Comparison of ENCODE assay signal across 13 mouse cellular contexts in the genomic region with DNA sequence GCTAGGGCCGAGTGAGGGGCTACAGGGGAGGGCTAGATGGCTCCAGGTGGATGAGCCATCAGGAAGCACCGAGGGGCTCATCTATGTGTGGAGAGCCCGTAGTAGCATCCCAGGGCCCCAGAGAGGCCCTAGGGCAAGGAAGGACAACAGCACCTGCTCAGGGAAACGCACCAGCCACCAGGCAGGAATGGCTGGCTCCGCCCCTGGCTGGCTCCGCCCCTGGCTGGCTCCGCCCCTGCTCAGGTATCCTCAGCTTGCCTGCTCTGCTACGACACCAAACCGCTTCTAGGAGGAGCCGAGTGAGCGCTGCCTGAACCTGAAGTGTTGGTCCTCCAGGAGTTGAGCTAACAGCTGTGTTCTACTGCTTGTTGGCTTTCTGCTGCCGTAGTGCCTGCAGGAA. TPM values are rescaled to one million over a fixed set of nuclear protein-coding genes. Genes with fewer than 3 reads are reported as not detected.
DNase-seq lines count a peak whose midpoint lies in the region; ATAC-seq and TF ChIP-seq lines count a peak whose summit lies in the region.
"Had no signal": no experiment of that assay in that cellular context is flagged by ENCODE, and none has a peak within 500 bp of the region (broad histone marks: within the 10 kb centered on the region; RNA-seq: fewer than 3 reads in every experiment).

No protein-coding gene starts in this region.

- no peaks in the 10 kb centered on the region for H3K36me3 ChIP-seq in forebrain, postnatal 0 days (ENCODE audit: insufficient read depth)
- H3K36me3 ChIP-seq in forebrain, embryonic 15.5 days, result no peaks in the 10 kb centered on the region
- H3K36me3 ChIP-seq in intestine, postnatal 0 days (ENCODE audit: control insufficient read depth, insufficient read depth), result no peaks in the 10 kb centered on the region
- H3K36me3 ChIP-seq in limb, embryonic 10.5 days, result no peaks in the 10 kb centered on the region
- no peaks in the 10 kb centered on the region for H3K36me3 ChIP-seq in small intestine, adult 2 months (ENCODE audit: control insufficient read depth, insufficient read depth, low read length)
- no peaks in the 10 kb centered on the region for H3K36me3 ChIP-seq in forebrain, embryonic 12.5 days (replicated peaks)
- H3K36me3 ChIP-seq: heart, embryonic 15.5 days; neural tube, embryonic 13.5 days had no signal

- H3K27me3 ChIP-seq in forebrain, postnatal 0 days (ENCODE audit: insufficient read depth, low read length), result no peaks in the 10 kb centered on the region
- H3K27me3 ChIP-seq in forebrain, embryonic 15.5 days, result no peaks in the 10 kb centered on the region
- H3K27me3 ChIP-seq in intestine, postnatal 0 days (replicated peaks; ENCODE audit: control insufficient read depth, insufficient read depth, low read length), result no peaks in the 10 kb centered on the region
- H3K27me3 ChIP-seq in limb, embryonic 10.5 days (ENCODE audit: low read depth, poor library complexity, severe bottlenecking), result no peaks in the 10 kb centered on the region
- H3K27me3 ChIP-seq in small intestine, adult 2 months (ENCODE audit: control insufficient read depth, insufficient read depth, low read length), result no peaks in the 10 kb centered on the region
- peaks cover 14% of the 10 kb centered on the region; the same call in 1 of the 2 replicates for H3K27me3 ChIP-seq in forebrain, embryonic 12.5 days

- no peak overlapping the region for H3K27ac ChIP-seq in forebrain, postnatal 0 days (ENCODE audit: low read depth, low read length)
- no peak overlapping the region for H3K27ac ChIP-seq in forebrain, embryonic 15.5 days (replicated peaks)
- no peak overlapping the region for H3K27ac ChIP-seq in intestine, postnatal 0 days (ENCODE audit: low read depth, low read length)
- H3K27ac ChIP-seq in limb, embryonic 10.5 days, result no peak overlapping the region
- peak overlapping the region; percentile 54 for H3K27ac ChIP-seq in small intestine, adult 2 months (ENCODE audit: insufficient read depth, low read depth, low read length)
- no peak overlapping the region for H3K27ac ChIP-seq in forebrain, embryonic 12.5 days
- H3K27ac ChIP-seq: gastrocnemius, adult 2 months; heart, embryonic 15.5 days; neural tube, embryonic 13.5 days had no signal

- no peak overlapping the region for H3K4me3 ChIP-seq in forebrain, postnatal 0 days (ENCODE audit: low read depth, low read length)
- no peak overlapping the region for H3K4me3 ChIP-seq in forebrain, embryonic 15.5 days
- H3K4me3 ChIP-seq in intestine, postnatal 0 days (ENCODE audit: low read depth, low read length), result 0 out of 2 replicates have a peak overlapping the region, but pooled peaks have one; percentile 9
- H3K4me3 ChIP-seq in limb, embryonic 10.5 days, result 0 out of 2 replicates have a peak overlapping the region, but pooled peaks have one; percentile 8
- peak overlapping the region; percentile 54 for H3K4me3 ChIP-seq in small intestine, adult 2 months (ENCODE audit: low read depth, low read length)
- H3K4me3 ChIP-seq in forebrain, embryonic 12.5 days (replicated peaks), result no peak overlapping the region
- H3K4me3 ChIP-seq: gastrocnemius, adult 2 months; heart, embryonic 15.5 days; neural tube, embryonic 13.5 days had no signal

- no peaks in the 10 kb centered on the region for H3K4me1 ChIP-seq in forebrain, postnatal 0 days (ENCODE audit: insufficient read depth)
- H3K4me1 ChIP-seq in forebrain, embryonic 15.5 days, result 0 out of 2 replicates have a peak, but pooled peaks cover 4% of the 10 kb centered on the region
- 0 out of 2 replicates have a peak, but pooled peaks cover 5% of the 10 kb centered on the region for H3K4me1 ChIP-seq in intestine, postnatal 0 days (replicated peaks; ENCODE audit: control insufficient read depth, insufficient read depth, low read length)
- peaks cover 12% of the 10 kb centered on the region for H3K4me1 ChIP-seq in limb, embryonic 10.5 days
- H3K4me1 ChIP-seq in small intestine, adult 2 months (ENCODE audit: control insufficient read depth, insufficient read depth, insufficient read length, low read length), result peaks cover 19% of the 10 kb centered on the region
- H3K4me1 ChIP-seq in forebrain, embryonic 12.5 days, result peaks cover 7% of the 10 kb centered on the region; the same call in 1 of the 2 replicates

- peak; percentile 12; the same call in 1 of the 2 replicates for ATAC-seq in forebrain, postnatal 0 days
- ATAC-seq in forebrain, embryonic 15.5 days (replicated peaks), result no peak
- peak; percentile 74 for ATAC-seq in intestine, postnatal 0 days
- no peak for ATAC-seq in forebrain, embryonic 12.5 days (ENCODE audit: low FRiP score)

- no peak for DNase-seq in forebrain, postnatal 0 days
- DNase-seq in limb, embryonic 10.5 days (ENCODE audit: low spot score), result peak; percentile 45
- DNase-seq in layer of hippocampus, postnatal 25 days (ENCODE audit: extremely low spot score in 1 of 2, low spot score in 1 of 2), result no peak
- no peak for DNase-seq in retina, embryonic 14.5 days (ENCODE audit: low spot score)
- DNase-seq: gastrocnemius, adult 2 months; layer of hippocampus, adult 9-11 months; spleen, adult 18-20 months had no signal

- H3K4me2 ChIP-seq in forebrain, postnatal 0 days (ENCODE audit: low read depth), result no peak overlapping the region
- H3K4me2 ChIP-seq in forebrain, embryonic 15.5 days (replicated peaks), result no peak overlapping the region
- H3K4me2 ChIP-seq in intestine, postnatal 0 days (replicated peaks; ENCODE audit: low read depth), result peak overlapping the region; percentile 58
- no peak overlapping the region for H3K4me2 ChIP-seq in forebrain, embryonic 12.5 days
- H3K4me2 ChIP-seq: heart, embryonic 15.5 days; neural tube, embryonic 13.5 days had no signal

- no peaks in the 10 kb centered on the region for H3K9me3 ChIP-seq in forebrain, postnatal 0 days (ENCODE audit: low read length)
- no peaks in the 10 kb centered on the region for H3K9me3 ChIP-seq in forebrain, embryonic 15.5 days
- no peaks in the 10 kb centered on the region for H3K9me3 ChIP-seq in intestine, postnatal 0 days (ENCODE audit: control insufficient read depth)
- H3K9me3 ChIP-seq in limb, embryonic 10.5 days (replicated peaks), result no peaks in the 10 kb centered on the region
- no peaks in the 10 kb centered on the region for H3K9me3 ChIP-seq in forebrain, embryonic 12.5 days
- H3K9me3 ChIP-seq: heart, embryonic 15.5 days; neural tube, embryonic 13.5 days had no signal

- no peak overlapping the region for H3K9ac ChIP-seq in forebrain, postnatal 0 days
- no peak overlapping the region for H3K9ac ChIP-seq in forebrain, embryonic 15.5 days (replicated peaks)
- no peak overlapping the region for H3K9ac ChIP-seq in intestine, postnatal 0 days (ENCODE audit: low read depth, low read length)
- H3K9ac ChIP-seq in forebrain, embryonic 12.5 days, result no peak overlapping the region
- H3K9ac ChIP-seq: heart, embryonic 15.5 days; neural tube, embryonic 13.5 days had no signal

- TF ChIP-seq POLR2A in small intestine, adult 2 months (IDR thresholded peaks at IDR 0.05; ENCODE audit: low read depth, low read length), result peak; percentile 34; the same call in 1 of the 2 replicates

- WGBS in forebrain, postnatal 0 days, result 26% methylated on average over 12 of the region's 12 CpGs
- WGBS in forebrain, embryonic 15.5 days, result 18% methylated on average over 12 of the region's 12 CpGs
- 14% methylated on average over 12 of the region's 12 CpGs for WGBS in intestine, postnatal 0 days
- WGBS in limb, embryonic 10.5 days, result 14% methylated on average over 12 of the region's 12 CpGs
- 10% methylated on average over 12 of the region's 12 CpGs for WGBS in small intestine, adult 2 months
- 11% methylated on average over 12 of the region's 12 CpGs for WGBS in forebrain, embryonic 12.5 days

- no peak for TF ChIP-seq CTCF in forebrain, postnatal 0 days (IDR thresholded peaks at IDR 0.05; ENCODE audit: low read depth)
- TF ChIP-seq CTCF in intestine, postnatal 0 days (IDR thresholded peaks at IDR 0.05; ENCODE audit: low read depth), result no peak
- TF ChIP-seq CTCF in small intestine, adult 2 months (IDR thresholded peaks at IDR 0.05; ENCODE audit: extremely low read depth, insufficient read length, insufficient replicate concordance, low read depth, low read length), result no peak

RNA-seq across cellular contexts. Expression of gene Hhatl, which starts 5.4 kb away (rescaled TPM):
- total RNA-seq in forebrain, postnatal 0 days (2014; rRNA removed), result 0.15 and 1.2 TPM in 2 replicates
- 0.15 and 0.39 TPM in 2 replicates for polyA plus RNA-seq in forebrain, postnatal 0 days (2015; fragmentation: Nextera tagmentation; extraction: Ambion mirVana)
- polyA plus RNA-seq in forebrain, embryonic 15.5 days (2015; fragmentation: Nextera tagmentation; extraction: Ambion mirVana), result 0.25 TPM in 1 of 2 replicates, not detected in the other
- 1.3 and 1.6 TPM in 2 replicates for polyA plus RNA-seq in intestine, postnatal 0 days (2015; fragmentation: Nextera tagmentation; extraction: Ambion mirVana)
- polyA plus RNA-seq in limb, embryonic 10.5 days (2016; fragmentation: Nextera tagmentation; extraction: Ambion mirVana), result not detected in 2 replicates
- 5.1 and 5.2 TPM in 2 replicates for polyA plus RNA-seq in small intestine, adult 2 months (2012; rRNA removed)
- 10 to 100 TPM; 15.1 to 15.5 TPM for total RNA-seq in layer of hippocampus, postnatal 25 days (2021)
- not detected in 2 replicates for polyA plus RNA-seq in forebrain, embryonic 12.5 days (2016; fragmentation: Nextera tagmentation; extraction: Ambion mirVana)

RNA-seq across cellular contexts. Expression of gene Klhl40, which starts 20.3 kb away (rescaled TPM):
- 2.7 and 2.8 TPM in 2 replicates for total RNA-seq in forebrain, postnatal 0 days (2014; rRNA removed)
- polyA plus RNA-seq in forebrain, postnatal 0 days (2015; fragmentation: Nextera tagmentation; extraction: Ambion mirVana), result 1.7 and 2.0 TPM in 2 replicates
- polyA plus RNA-seq in forebrain, embryonic 15.5 days (2015; fragmentation: Nextera tagmentation; extraction: Ambion mirVana), result 0.50 and 0.69 TPM in 2 replicates
- polyA plus RNA-seq in intestine, postnatal 0 days (2015; fragmentation: Nextera tagmentation; extraction: Ambion mirVana), result 0.33 and 0.43 TPM in 2 replicates
- 0.10 and 0.71 TPM in 2 replicates for polyA plus RNA-seq in limb, embryonic 10.5 days (2016; fragmentation: Nextera tagmentation; extraction: Ambion mirVana)
- polyA plus RNA-seq in small intestine, adult 2 months (2012; rRNA removed), result 0.14 TPM in 1 of 2 replicates, not detected in the other
- 1 to 10 TPM; 3.3 to 4.4 TPM for total RNA-seq in layer of hippocampus, postnatal 25 days (2021)
- polyA plus RNA-seq in forebrain, embryonic 12.5 days (2016; fragmentation: Nextera tagmentation; extraction: Ambion mirVana), result 0.28 TPM in 1 of 2 replicates, not detected in the other

RNA-seq across cellular contexts. Expression of gene Zfp651, which starts 38.6 kb away (rescaled TPM):
- total RNA-seq in forebrain, postnatal 0 days (2014; rRNA removed), result 44.6 and 48.8 TPM in 2 replicates
- polyA plus RNA-seq in forebrain, postnatal 0 days (2015; fragmentation: Nextera tagmentation; extraction: Ambion mirVana), result 16.3 and 17.5 TPM in 2 replicates
- polyA plus RNA-seq in forebrain, embryonic 15.5 days (2015; fragmentation: Nextera tagmentation; extraction: Ambion mirVana), result 20.1 and 20.6 TPM in 2 replicates
- 6.2 and 6.8 TPM in 2 replicates for polyA plus RNA-seq in intestine, postnatal 0 days (2015; fragmentation: Nextera tagmentation; extraction: Ambion mirVana)
- 4.4 and 7.0 TPM in 2 replicates for polyA plus RNA-seq in limb, embryonic 10.5 days (2016; fragmentation: Nextera tagmentation; extraction: Ambion mirVana)
- 5.9 and 8.9 TPM in 2 replicates for polyA plus RNA-seq in small intestine, adult 2 months (2012; rRNA removed)
- 100 to 1,000 TPM; 101 to 109 TPM for total RNA-seq in layer of hippocampus, postnatal 25 days (2021)
- 9.5 and 10.8 TPM in 2 replicates for polyA plus RNA-seq in forebrain, embryonic 12.5 days (2016; fragmentation: Nextera tagmentation; extraction: Ambion mirVana)

RNA-seq across cellular contexts. Expression of gene Ccdc13, which starts 41.5 kb away (rescaled TPM):
- 4.3 and 5.2 TPM in 2 replicates for total RNA-seq in forebrain, postnatal 0 days (2014; rRNA removed)
- 3.6 and 4.7 TPM in 2 replicates for polyA plus RNA-seq in forebrain, postnatal 0 days (2015; fragmentation: Nextera tagmentation; extraction: Ambion mirVana)
- 1.9 and 3.0 TPM in 2 replicates for polyA plus RNA-seq in forebrain, embryonic 15.5 days (2015; fragmentation: Nextera tagmentation; extraction: Ambion mirVana)
- 0.14 and 0.31 TPM in 2 replicates for polyA plus RNA-seq in intestine, postnatal 0 days (2015; fragmentation: Nextera tagmentation; extraction: Ambion mirVana)
- polyA plus RNA-seq in limb, embryonic 10.5 days (2016; fragmentation: Nextera tagmentation; extraction: Ambion mirVana), result 0.36 and 0.38 TPM in 2 replicates
- polyA plus RNA-seq in small intestine, adult 2 months (2012; rRNA removed), result 0.65 TPM in 1 of 2 replicates, not detected in the other
- 1 to 10 TPM; 8.9 to 9.7 TPM for total RNA-seq in layer of hippocampus, postnatal 25 days (2021)
- polyA plus RNA-seq in forebrain, embryonic 12.5 days (2016; fragmentation: Nextera tagmentation; extraction: Ambion mirVana), result 3.1 and 3.6 TPM in 2 replicates
- polyA plus RNA-seq: heart, embryonic 15.5 days had no signal

Comparison
In these comparisons a context has a peak if more than half of its experiments do, and no peak if none do; other contexts are left out.
1. ATAC-seq: peak in forebrain, postnatal 0 days (single experiment) and intestine, postnatal 0 days (single experiment); none in forebrain, embryonic 15.5 days (single experiment) and forebrain, embryonic 12.5 days (single experiment).
2. H3K4me3 ChIP-seq: peak in intestine, postnatal 0 days (single experiment), limb, embryonic 10.5 days (single experiment) and small intestine, adult 2 months (single experiment); none in forebrain, postnatal 0 days (single experiment), forebrain, embryonic 15.5 days (single experiment) and forebrain, embryonic 12.5 days (single experiment).